Mouse (Mus musculus): ENCODE measurements around the gene Dgki.

The Dgki gene

DNA sequence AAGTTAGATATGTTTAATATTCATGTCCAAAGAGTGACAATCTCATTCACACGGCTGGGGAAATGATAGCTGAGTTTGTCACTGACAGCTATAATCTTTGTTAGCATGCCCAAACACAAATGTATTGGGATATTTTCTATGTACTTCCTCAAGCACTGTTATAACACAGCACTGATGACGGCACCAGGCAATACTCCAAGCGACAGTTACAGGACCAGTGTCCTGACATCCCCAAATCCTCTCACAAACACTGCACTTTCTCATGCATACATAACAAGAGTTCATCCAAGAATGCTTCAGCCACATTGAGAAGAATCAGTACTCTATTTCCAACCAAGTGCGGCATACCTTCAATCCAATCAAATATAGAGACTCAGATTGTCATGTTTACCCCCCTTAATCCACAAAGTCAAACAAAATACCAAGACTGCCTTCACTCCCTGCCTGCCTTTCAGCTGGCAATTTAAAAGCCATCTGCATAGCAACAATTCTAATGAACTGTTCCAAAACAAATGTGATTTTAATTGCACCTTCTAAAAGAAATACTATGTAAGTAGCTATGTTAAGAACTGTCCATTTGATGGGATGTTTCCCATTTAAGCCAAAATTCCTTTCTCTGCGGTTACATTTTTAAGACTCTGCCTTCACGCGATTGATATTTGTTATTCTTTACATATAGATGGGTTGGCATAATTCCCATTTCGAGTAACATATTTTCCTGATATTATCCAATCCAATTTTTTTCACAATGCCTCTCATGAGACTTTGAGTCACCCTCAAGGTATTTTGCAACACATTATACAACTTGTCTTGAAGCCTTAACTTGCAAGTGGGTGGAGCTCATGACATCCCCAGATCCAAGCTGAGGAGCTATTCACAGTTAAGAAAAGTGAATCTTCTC lies 273.4 kb downstream of the Dgki start:
- peak; percentile 64 for DNase-seq (ENCODE audit: inconsistent ontology term)

DNA sequence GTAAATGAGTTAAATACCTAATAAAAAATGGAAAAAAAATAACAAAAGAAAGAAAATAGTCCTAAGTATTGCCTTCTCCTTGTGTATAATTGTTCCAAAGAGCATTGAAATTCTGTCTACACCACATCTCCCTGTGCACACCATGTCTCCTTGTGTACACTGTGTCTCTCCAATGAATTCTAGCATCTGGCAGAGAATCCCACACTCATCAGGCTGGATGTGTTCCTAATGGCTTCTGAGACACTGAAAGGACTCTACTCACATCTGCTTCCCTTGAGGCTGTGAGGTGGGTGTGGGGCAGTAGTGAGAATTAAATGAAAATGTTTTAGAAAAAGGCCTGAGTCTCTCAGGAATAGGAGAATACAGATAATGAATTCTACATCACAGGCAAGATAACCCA lies 283.9 kb downstream of the Dgki start:
- DNase-seq (ENCODE audit: inconsistent ontology term): no peak

DNA sequence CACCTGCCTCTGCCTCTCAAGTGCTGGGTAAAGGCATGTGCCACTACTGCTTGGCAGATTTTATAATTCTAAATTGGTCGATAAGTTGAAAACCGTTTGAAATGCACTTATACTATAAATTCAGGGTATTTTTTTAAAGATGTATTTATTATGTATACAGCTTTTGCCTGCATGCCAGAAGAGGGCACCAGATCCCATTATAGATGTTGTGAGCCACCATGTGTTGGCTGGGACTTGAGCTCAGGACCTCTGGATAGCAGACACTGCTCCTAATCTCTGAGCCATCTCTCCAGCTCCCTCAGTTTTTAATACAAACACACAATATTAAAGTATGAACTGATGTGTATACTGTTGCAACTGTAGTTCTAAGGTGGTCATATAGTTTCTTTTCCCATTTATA lies 288.4 kb downstream of the Dgki start:
- DNase-seq (ENCODE audit: inconsistent ontology term): no peak

DNA sequence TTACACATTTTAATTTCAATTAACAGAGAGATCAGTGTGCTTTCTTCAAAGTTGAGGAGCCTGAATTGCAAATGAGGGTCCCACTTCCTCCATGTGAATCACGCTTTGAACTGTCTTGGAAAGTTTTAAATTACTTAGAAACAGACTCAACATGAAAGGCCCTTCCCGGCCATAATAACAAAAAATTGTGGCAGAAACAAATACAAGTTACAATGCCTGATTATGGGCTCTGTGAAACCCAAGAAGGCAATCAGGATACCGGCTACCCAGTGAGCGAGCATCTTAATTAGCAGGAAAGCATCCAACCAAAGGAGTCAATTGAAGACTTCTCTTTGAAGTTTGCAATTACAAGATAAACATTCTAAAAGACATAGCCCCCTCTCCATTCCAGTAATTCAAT lies 292.4 kb downstream of the Dgki start:
- peak; percentile 7 for DNase-seq (ENCODE audit: inconsistent ontology term)

DNA sequence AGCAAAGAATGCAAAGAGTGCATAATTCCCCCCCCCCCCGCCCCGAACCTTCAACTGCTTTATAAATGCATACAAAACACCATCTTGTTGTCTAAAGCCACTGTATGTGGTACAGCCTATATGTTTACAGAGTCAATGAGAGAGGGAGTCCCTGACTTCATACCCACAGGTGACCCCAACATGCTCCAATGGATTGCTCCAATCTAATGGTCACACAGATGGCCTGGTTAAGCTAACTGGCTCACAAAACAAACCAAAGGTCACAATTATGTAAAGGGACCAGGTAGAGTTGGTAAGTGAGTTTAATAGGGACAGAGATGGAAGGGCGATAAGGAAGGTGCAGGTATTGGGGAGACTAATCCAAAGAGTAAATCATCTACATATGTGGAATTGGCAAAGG lies 295.1 kb downstream of the Dgki start:
- no peak for DNase-seq (ENCODE audit: inconsistent ontology term)

DNA sequence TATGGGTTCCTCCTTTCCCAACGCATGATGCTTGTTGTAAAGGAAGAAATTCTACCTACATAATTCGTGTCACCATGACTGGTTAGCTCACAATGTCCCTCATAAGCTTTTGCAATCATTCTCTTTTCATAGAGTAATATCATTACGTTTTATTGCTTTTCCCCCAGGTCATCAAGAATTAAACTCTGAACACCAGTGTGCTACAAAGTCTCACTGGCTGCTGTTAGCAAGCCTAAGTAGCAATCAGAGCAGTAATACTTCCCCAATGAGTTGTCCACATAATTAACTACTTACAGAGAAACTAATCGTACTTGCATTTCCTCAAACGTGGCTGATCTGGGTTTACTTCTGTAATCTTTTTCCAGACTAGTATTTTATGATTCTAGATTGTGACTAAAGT lies 296.7 kb downstream of the Dgki start:
- DNase-seq (ENCODE audit: inconsistent ontology term): no peak

DNA sequence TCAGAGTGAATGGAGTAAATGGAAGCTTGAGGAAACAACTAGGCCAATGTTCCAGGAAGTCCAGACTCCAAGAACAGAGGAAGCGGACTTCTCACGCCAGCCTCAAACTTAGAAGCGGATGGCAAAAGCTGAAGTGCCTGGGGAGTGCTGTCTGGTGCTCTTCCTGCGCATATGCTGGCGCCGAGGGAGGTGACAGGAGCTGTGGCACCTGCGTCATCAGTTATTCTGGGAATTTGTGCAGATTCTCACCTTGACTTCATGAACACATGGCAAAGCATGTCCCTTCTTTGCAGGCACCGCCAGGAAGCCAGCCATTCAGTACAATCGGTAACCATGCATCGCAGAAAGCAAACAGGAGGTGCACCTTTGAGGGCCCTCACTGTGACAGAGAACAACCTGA lies 301.0 kb downstream of the Dgki start:
- no peak for DNase-seq (ENCODE audit: inconsistent ontology term)

DNA sequence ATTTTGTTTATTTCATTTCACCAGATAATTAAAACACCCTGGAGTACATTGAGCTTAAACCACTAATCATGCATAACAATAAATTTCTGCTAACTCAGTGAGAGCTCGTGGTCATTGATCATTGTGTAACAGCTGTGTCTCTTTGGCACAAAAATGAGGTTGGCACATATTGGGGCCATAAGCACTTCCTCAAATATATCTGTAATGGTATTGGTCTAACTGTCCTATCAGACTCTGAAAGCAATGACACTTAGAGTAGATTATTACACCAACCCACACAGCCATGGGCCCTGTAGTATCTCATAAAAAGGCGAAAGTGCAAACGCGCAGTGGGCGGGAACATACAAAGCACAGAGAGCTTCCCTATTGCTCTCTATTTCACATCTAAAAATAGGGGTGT lies 305.7 kb downstream of the Dgki start:
- DNase-seq (ENCODE audit: inconsistent ontology term): no peak

DNA sequence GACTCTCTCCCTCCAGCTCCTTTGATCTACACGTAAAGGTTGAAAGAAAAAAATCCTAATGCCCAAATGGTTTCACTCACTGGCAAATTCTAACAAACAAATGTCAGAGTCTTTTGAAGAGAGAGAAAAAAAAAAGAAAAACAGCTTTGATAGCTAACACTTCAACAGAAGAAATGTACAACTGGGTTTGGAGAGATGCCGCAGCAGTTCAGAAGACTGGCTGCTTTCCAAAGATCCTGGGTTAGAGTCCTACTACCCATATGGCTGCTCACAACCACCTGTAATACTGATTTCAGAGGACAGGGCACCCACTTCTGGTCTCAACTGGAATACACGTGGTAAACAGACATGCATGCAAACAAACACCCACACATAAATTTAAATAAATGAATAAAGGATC lies 309.8 kb downstream of the Dgki start:
- DNase-seq (ENCODE audit: inconsistent ontology term): no peak

DNA sequence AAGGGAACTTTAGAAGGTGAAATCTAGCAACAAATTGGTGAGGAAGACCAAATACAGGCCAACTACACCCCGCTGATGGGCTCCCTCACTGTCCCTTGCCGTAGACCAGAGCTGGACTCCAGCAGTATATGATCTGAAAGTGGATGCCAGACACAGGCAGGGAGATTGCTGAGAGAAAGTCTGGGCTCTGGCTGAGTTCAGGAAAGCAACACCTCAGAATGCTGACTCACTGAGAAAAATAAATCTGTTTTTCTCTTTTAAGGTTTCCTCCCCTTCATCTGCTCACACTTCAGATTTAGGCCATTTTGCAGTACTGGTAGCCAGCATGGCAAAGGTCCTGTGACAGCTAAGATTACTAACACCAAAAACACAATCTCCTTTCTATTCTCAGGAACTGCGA lies 311.2 kb downstream of the Dgki start:
- DNase-seq (ENCODE audit: inconsistent ontology term): no peak

DNA sequence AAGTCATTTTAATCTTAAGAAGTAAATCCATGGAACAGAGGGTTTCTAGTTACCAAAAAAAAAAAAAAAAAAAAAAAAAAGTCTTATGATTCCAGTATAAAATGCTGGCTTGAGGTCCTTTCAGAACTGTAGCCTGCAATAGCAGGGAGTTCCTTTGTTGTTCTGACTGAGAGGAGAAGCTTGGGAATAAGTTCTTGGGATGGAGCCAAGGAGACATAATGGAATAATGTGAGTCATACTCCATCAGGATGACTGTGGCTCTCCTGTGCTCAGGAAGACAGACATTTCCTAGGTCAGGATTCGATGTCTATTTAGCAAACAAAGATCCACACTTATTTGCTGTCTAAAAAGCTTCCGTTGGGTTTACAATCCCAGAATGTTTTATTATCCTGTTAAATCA lies 318.3 kb downstream of the Dgki start:
- peak; percentile 78 for DNase-seq (ENCODE audit: inconsistent ontology term)

DNA sequence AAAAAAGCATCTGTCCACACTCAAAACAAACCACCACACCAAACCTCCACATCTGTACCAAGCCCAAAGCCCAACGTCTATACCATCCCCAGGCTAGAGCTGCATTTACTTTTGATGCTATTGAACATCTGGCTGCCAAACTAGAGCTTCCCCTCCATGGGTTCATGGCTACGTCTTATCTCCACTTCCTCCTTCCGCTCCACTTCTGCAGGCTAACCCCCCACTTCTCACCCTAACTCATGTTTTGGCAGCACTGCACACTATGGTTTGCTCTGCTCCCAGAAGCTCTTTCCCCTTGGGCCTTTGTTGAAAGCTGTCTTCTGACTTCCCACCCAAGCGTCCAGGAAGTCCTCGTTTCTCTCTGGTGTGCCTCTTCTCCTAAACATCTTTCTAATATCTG lies 319.5 kb downstream of the Dgki start:
- no peak for DNase-seq (ENCODE audit: inconsistent ontology term)

DNA sequence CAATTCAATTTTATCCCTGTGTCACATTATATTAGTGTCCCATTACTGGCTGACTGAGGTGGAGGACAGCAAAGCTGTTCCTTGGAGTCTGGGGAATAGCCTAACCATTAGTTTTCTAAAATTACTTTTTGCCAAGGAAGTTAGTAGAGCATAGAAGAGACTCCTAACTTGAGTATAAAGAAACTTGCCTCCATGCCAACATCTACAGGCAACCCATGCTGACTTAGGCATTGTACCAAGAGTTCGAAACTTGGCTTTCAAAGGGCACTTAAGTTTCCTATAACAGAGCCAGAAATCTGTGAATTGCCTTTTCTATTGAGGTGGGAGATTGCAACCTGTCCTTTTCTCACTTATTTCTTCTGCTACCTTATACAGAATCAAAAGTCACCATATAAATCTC lies 321.8 kb downstream of the Dgki start:
- peak; percentile 25 for DNase-seq (ENCODE audit: inconsistent ontology term)

DNA sequence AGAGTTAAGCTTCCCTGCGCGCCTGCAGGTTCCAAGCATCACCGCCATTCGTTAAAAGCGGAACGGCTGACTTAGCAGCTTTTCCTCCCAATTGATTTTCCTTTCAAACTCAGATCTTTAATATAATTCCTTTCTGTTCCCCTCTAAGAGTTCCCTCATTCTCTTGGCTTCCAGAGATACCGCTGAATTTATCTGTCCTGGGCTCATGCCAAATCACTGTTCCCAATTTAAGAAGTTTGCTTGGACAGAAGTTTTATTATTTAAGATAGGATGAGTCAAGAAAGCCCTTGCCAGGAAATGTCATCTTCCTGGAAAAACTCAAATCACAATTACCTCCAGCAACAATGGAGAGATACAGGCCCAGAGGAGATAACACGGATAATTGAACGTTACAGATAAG lies 326.9 kb downstream of the Dgki start:
- DNase-seq (ENCODE audit: inconsistent ontology term): peak; percentile 27

DNA sequence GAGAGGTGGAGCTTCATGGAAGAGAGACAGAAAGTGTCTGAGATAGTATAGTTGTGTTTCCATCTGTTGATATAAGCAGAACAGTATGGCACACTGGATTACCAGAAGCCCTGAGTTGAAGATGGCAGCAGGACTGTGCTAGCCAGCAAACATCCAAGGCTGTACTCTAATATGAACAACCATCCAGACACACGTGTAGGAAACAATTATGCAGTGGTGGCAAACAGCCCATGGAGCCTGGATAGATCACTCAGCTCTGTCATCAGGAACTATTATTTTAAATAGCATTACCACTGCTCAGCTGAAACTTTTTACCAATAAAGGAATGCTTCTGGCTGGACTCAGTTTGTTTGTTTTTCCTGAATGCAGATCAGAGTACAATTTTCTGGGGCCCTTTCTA lies 327.5 kb downstream of the Dgki start:
- DNase-seq (ENCODE audit: inconsistent ontology term): peak; percentile 16

DNA sequence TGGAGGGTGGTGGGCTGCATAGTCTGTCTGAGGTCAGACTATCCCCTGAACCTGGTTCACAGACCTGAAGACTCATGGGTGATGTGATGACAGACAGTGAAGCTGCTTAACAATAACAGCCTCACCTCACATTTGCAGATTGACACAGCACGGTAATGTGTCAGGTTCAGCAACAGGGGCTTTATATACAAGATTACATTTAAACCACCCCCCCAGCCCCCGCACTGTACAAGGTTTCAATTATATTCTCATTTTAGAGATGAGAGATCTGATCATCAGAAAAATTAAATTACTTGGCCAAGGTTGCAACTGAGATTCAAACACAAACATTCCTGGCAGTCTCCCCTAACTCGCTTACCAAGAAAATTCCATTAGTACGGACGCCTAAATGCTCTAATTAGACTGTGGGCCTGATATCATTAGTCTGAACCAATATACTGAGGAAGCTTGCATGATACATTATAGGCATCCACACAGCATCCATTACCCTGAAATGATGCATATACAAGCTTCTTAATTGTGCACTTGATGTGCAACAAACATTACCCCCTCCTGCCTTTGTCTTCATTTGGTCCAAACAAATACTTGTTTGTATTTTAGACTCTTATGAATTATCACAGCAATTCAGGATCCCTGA lies 330.6 kb downstream of the Dgki start:
- peak; percentile 19 for DNase-seq (ENCODE audit: inconsistent ontology term)

DNA sequence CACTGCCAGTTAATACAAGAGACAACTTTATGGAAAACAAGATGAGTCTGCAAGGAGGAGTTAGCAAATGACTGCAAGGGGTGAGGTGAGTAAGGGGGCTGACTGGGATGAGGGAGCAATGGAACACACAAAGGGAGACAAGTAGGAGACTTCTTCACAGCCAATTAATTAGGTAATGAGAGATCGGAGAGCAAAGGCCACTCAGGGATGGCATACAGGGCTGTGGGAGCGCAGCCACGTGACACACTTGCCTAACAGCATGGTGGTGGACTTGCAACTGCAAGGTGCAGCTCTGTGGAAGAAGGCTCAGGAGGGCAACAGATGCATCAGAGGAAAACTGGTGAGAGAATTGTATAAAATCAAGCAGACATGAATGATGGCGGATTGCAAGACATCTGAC lies 339.3 kb downstream of the Dgki start:
- DNase-seq (ENCODE audit: inconsistent ontology term): no peak

DNA sequence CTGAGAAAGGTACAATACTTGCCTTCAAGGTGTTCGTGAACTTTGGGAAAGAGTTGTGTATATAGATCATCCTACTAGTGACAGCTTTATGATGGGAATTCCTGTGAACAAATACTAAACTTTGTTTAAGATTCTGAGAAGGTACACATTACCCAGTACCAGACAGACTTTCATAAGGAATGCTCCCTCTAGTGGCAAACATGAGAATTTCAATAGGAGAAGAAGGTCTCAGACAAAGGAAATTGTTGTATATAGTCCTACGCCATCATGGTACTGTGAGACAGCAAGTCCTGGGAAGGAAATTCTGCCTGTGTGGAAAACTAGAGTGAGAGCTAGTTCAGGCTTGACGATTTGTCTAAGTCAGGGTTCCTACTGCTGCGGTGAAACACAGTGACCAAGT lies 344.7 kb downstream of the Dgki start:
- DNase-seq (ENCODE audit: inconsistent ontology term): peak; percentile 12

DNA sequence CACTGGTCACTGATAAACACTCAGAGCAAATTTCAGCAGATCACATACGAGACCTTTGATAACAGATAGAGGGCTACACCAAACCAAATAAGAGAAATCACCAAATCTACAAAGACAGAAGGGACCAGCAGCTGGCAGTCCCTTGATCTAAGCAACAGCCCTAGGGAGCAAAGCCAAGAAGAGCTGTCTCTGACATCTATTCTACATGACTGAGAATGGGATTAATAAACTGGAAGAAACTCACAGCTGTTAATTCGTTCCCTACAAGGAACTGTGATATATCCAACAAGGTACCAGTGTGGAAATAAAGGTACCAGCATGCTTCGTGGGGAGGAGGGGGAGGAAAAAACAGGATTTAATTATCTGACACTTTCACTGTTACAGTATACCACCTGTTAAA lies 349.3 kb downstream of the Dgki start:
- DNase-seq (ENCODE audit: inconsistent ontology term): no peak

DNA sequence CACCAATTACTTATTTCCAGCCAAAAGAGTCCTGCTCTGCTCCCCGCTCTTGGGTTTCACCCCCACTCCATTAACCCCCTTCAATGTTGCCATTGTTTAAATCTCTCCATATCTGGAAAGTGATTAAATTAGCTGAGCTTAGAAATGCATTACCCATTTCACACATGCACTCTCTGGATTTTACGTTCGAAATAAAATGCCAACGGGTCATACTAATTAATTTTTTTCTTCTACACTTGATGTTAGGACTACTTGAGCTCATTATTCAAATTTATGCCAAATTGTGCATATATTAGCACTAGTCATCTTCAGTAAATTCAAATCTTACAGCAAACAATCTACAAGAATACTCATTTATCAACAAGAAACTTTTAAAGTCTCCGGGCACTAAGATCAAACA lies 352.1 kb downstream of the Dgki start:
- DNase-seq (ENCODE audit: inconsistent ontology term): no peak

DNA sequence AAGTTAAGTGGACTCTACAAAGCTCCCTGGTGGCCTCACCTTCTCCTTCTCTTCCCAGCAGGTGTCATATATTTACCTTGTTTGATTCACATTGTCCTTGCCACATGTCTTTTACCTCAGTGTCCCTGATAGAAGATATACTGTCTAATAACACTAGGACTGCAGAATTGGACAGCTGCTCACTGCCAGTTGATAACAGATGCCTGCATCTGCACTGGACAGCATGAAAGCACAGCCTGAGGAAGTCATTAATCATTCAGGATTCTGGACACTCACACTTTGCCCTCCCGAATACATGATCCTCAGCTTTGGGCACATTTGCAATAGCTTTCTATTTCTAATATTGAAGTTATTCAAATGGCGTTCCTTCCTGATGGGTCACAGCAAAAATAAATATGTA lies 362.5 kb downstream of the Dgki start:
- no peak for DNase-seq (ENCODE audit: inconsistent ontology term)

DNA sequence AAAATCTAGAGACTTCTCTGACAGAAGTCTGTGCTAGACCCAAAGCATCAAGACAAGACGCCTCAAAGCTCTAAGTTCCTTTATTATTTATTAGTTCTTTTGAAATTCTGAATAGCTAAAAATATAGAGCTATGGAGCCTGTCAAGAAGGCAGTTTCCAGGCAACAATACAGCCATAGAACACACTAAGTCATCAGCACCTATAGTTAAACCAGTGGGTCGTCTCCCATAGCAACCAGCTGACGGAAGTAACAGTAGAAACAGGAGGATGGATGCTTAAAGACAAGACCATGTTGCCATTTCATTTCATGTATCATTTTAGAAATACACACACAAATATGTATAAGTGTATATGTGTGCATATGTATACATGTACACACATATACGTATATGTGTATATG lies 363.2 kb downstream of the Dgki start:
- DNase-seq (ENCODE audit: inconsistent ontology term): no peak

DNA sequence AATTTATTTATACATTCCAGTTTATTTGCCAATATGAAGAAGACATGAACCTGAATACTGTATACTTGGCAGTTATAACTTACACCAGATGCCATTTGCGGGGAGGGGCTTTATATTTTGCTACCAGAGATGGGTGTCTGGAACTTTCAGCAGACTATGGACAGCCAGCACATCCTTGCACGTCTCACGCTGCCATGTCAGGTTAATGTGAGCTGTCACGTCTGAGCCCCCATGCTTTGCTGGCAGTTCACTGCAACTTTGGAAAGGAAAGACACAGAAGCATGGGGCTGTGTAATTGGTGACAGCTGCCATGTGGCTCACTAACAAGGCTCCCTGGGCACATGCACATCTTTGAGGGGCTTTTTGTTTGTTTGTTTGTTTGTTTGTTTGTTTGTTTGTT lies 368.5 kb downstream of the Dgki start:
- DNase-seq (ENCODE audit: inconsistent ontology term): no peak

DNA sequence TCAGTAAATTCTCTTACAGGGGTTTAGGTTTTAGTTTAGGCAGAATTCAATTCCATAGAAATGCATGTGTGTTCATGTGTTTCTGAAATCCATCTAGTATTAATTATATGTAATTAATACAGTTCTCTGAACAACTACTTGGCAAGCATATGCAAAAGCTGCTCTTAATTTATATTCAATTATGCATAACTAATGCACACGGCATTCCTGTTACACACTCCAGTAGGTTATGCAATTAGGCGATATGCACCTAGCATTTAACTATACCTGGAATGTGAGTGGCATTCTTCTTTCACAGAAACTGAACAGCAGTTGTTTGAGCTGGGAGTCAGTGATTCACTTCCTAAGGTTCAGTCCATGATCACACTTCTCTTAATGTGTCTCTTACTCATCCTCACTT lies 370.2 kb downstream of the Dgki start:
- peak; percentile 29 for DNase-seq (ENCODE audit: inconsistent ontology term)

All from Muller cell, postnatal 12 days (primary cell).